Mouse (Mus musculus): ENCODE measurements around the gene Emc10. TPM values are rescaled to one million over a fixed set of nuclear protein-coding genes. Genes with fewer than 3 reads are reported as not detected.

Gene Emc10
- total RNA-seq, 2 experiments from 2014 or later = 42.0 to 63.1 TPM

DNA sequence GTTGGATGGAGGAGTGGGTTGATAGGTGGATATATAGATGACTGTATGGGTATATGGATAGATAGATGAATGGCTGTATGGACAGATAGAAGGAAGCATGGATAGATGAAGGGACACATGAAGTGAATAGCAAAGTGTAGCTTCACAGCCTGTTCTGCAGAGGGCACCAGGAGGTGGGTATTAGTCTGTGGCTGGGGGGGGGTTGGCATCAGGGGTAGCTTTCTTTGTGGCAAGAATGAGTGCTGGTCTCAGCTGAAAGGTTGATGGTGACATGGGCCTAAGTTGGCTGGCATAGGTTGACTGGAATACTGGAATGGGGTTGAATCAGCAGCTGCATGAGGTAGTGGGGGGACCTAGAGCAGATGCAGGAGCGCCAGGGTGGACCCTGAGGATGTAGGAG lies 55.1 kb downstream of the Emc10 start:
- no peak for ATAC-seq (replicated peaks; ENCODE audit: poor library complexity, severe bottlenecking)

DNA sequence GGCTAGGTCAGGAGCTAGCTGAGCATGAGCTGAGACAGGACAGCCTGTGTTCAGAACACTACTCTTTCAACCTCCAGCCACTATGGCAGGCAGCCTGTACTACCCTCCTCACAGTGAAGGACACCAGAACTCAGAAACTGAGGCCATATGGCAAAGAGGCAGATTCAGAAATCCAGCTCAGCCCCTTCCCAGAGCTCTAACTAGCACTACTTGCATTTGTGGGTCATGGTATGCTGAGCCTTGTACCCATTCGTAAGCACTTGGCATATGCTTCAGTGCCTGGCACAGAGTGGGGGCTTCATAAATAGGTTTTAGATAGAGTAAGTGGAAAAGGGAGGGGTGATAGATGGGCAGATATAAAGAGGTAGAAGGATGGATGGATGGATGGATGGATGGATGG lies 55.9 kb downstream of the Emc10 start:
- ATAC-seq (replicated peaks; ENCODE audit: poor library complexity, severe bottlenecking) = no peak

Other genes starting within 250 kb of the Emc10 start
- 1.2 TPM in 1 of 2 replicates, not detected in the other for gene 1700028J19Rik, start 249.8 kb downstream of the Emc10 start, total RNA-seq (2014; fragmentation: Nextera tagmentation)
- 0.67 TPM in 1 of 2 replicates, not detected in the other for gene 1700028J19Rik, start 249.8 kb downstream of the Emc10 start, total RNA-seq (2017)
- gene 2410002F23Rik, start 249.8 kb downstream of the Emc10 start, total RNA-seq (2014; fragmentation: Nextera tagmentation) = 95.5 and 132 TPM in 2 replicates
- 63.5 and 86.2 TPM in 2 replicates for gene 2410002F23Rik, start 249.8 kb downstream of the Emc10 start, total RNA-seq (2017)
- gene Acp4, start 239.2 kb downstream of the Emc10 start, total RNA-seq (2014; fragmentation: Nextera tagmentation) = not detected in 2 replicates
- gene Acp4, start 239.2 kb downstream of the Emc10 start, total RNA-seq (2017) = 0.26 TPM in 1 of 2 replicates, not detected in the other
- gene Gm15517, start 235.1 kb downstream of the Emc10 start, total RNA-seq (2014; fragmentation: Nextera tagmentation) = not detected in 2 replicates
- not detected in 2 replicates for gene Gm15517, start 235.1 kb downstream of the Emc10 start, total RNA-seq (2017)
- gene Clec11a, start 189.6 kb downstream of the Emc10 start, total RNA-seq (2014; fragmentation: Nextera tagmentation) = 2.5 and 3.7 TPM in 2 replicates
- gene Clec11a, start 189.6 kb downstream of the Emc10 start, total RNA-seq (2017) = 4.4 and 4.8 TPM in 2 replicates
- not detected in 2 replicates for gene Shank1, start 186.3 kb downstream of the Emc10 start, total RNA-seq (2014; fragmentation: Nextera tagmentation)
- not detected in 2 replicates for gene Shank1, start 186.3 kb downstream of the Emc10 start, total RNA-seq (2017)
- 1.1 TPM in 1 of 2 replicates, not detected in the other for gene Syt3, start 112.4 kb downstream of the Emc10 start, total RNA-seq (2014; fragmentation: Nextera tagmentation)
- 0.15 TPM in 1 of 2 replicates, not detected in the other for gene Syt3, start 112.4 kb downstream of the Emc10 start, total RNA-seq (2017)
- 4.1 TPM in 1 of 2 replicates, not detected in the other for gene 1700008O03Rik, start 110.7 kb downstream of the Emc10 start, total RNA-seq (2014; fragmentation: Nextera tagmentation)
- 1.8 and 2.4 TPM in 2 replicates for gene 1700008O03Rik, start 110.7 kb downstream of the Emc10 start, total RNA-seq (2017)
- gene Lrrc4b, start 67.5 kb downstream of the Emc10 start, total RNA-seq (2014; fragmentation: Nextera tagmentation) = not detected in 2 replicates
- gene Lrrc4b, start 67.5 kb downstream of the Emc10 start, total RNA-seq (2017) = not detected in 2 replicates
- gene Aspdh, start 31.1 kb downstream of the Emc10 start, total RNA-seq (2014; fragmentation: Nextera tagmentation) = not detected in 2 replicates
- not detected in 2 replicates for gene Aspdh, start 31.1 kb downstream of the Emc10 start, total RNA-seq (2017)
- 26.4 and 62.3 TPM in 2 replicates for gene Josd2, start 28.5 kb downstream of the Emc10 start, total RNA-seq (2014; fragmentation: Nextera tagmentation)
- gene Josd2, start 28.5 kb downstream of the Emc10 start, total RNA-seq (2017) = 15.9 and 31.2 TPM in 2 replicates
- gene Fam71e1, start 52 bp upstream of the Emc10 start, total RNA-seq (2014; fragmentation: Nextera tagmentation) = 12.3 TPM in 1 of 2 replicates, not detected in the other
- 0.67 and 3.0 TPM in 2 replicates for gene Fam71e1, start 52 bp upstream of the Emc10 start, total RNA-seq (2017)
- gene Mybpc2, start 28.1 kb upstream of the Emc10 start, total RNA-seq (2014; fragmentation: Nextera tagmentation) = not detected in 2 replicates
- not detected in 2 replicates for gene Mybpc2, start 28.1 kb upstream of the Emc10 start, total RNA-seq (2017)
- gene Spib, start 35.5 kb upstream of the Emc10 start, total RNA-seq (2014; fragmentation: Nextera tagmentation) = 0.38 TPM in 1 of 2 replicates, not detected in the other
- gene Spib, start 35.5 kb upstream of the Emc10 start, total RNA-seq (2017) = not detected in 2 replicates
- 102 and 131 TPM in 2 replicates for gene Pold1, start 52.3 kb upstream of the Emc10 start, total RNA-seq (2014; fragmentation: Nextera tagmentation)
- 63.4 and 70.2 TPM in 2 replicates for gene Pold1, start 52.3 kb upstream of the Emc10 start, total RNA-seq (2017)
- 56.8 and 63.3 TPM in 2 replicates for gene Nr1h2, start 57.4 kb upstream of the Emc10 start, total RNA-seq (2014; fragmentation: Nextera tagmentation)
- 21.5 and 34.6 TPM in 2 replicates for gene Nr1h2, start 57.4 kb upstream of the Emc10 start, total RNA-seq (2017)
- gene Napsa, start 75.9 kb upstream of the Emc10 start, total RNA-seq (2014; fragmentation: Nextera tagmentation) = 258 and 328 TPM in 2 replicates
- 107 and 112 TPM in 2 replicates for gene Napsa, start 75.9 kb upstream of the Emc10 start, total RNA-seq (2017)
- gene Kcnc3, start 94.1 kb upstream of the Emc10 start, total RNA-seq (2014; fragmentation: Nextera tagmentation) = 0.36 and 0.92 TPM in 2 replicates
- gene Kcnc3, start 94.1 kb upstream of the Emc10 start, total RNA-seq (2017) = 0.05 TPM in 1 of 2 replicates, not detected in the other
- not detected in 2 replicates for gene Myh14, start 174.3 kb upstream of the Emc10 start, total RNA-seq (2014; fragmentation: Nextera tagmentation)
- gene Myh14, start 174.3 kb upstream of the Emc10 start, total RNA-seq (2017) = not detected in 2 replicates
- not detected in 2 replicates for gene Izumo2, start 212.2 kb upstream of the Emc10 start, total RNA-seq (2014; fragmentation: Nextera tagmentation)
- not detected in 2 replicates for gene Izumo2, start 212.2 kb upstream of the Emc10 start, total RNA-seq (2017)

Data from granulocyte monocyte progenitor cell, adult 5-6 weeks (primary cell).